Mouse (Mus musculus) hindbrain, embryonic 12.5 days (tissue): ENCODE results near the gene E030018B13Rik. TPM values are rescaled to one million over a fixed set of nuclear protein-coding genes. Genes with fewer than 3 reads are reported as not detected.

ENCODE experiments used
- ATAC-seq: fragments of 200-750 bp; cut with Nextera tagmentation; 2 replicates; pipeline ENCODE4 v1.8.0; 2017; ENCODE audit warnings: moderate TSS enrichment; ENCODE audit not compliant: low FRiP score
- H3K27ac ChIP-seq: fragments of 300-500 bp; sonication (generic); 2 replicates; pipeline ENCODE4 v1.5.1; 2016; ENCODE audit warnings: mild to moderate bottlenecking
- H3K27me3 ChIP-seq: fragments of 300-500 bp; sonication (generic); 2 replicates; pipeline ENCODE4 v1.6.1; 2016; ENCODE audit warnings: mild to moderate bottlenecking
- H3K36me3 ChIP-seq: fragments of 300-500 bp; sonication (generic); 2 replicates; pipeline ENCODE4 v1.6.1; 2016; ENCODE audit warnings: mild to moderate bottlenecking
- H3K4me1 ChIP-seq: fragments of 300-500 bp; sonication (generic); 2 replicates; pipeline ENCODE4 v1.6.1; 2016
- H3K4me2 ChIP-seq: fragments of 300-500 bp; sonication (generic); replicated peaks from 2 replicates; pipeline ENCODE4 v1.6.1; 2016; ENCODE audit warnings: mild to moderate bottlenecking
- H3K4me3 ChIP-seq: fragments of 300-500 bp; sonication (generic); 2 replicates; pipeline ENCODE4 v1.5.1; 2016; ENCODE audit warnings: mild to moderate bottlenecking
- H3K9ac ChIP-seq: fragments of 300-500 bp; sonication (generic); 2 replicates; pipeline ENCODE4 v1.6.1; 2016; ENCODE audit warnings: mild to moderate bottlenecking, moderate library complexity
- H3K9me3 ChIP-seq: fragments of 300-500 bp; sonication (generic); replicated peaks from 2 replicates; pipeline ENCODE4 v1.6.1; 2016; ENCODE audit warnings: mild to moderate bottlenecking
- WGBS: fragments of 180-500 bp; shearing (Covaris S2); methylation state at CpG from one replicate; pipeline ENCODE4 v1.1.7; 2016; 5-methylcytosine and 5-hydroxymethylcytosine counted together
- polyA plus RNA-seq: library from polyadenylated mRNA; unstranded; fragments of >200 nt; fragmentation: Nextera tagmentation; extraction: Ambion mirVana; gene quantifications from 2 replicates; pipeline ENCODE4 v1.2.1, GENCODE M21; 2016

Gene E030018B13Rik
- polyA plus RNA-seq, 1 experiment from 2014 or later = 0.21 TPM

DNA sequence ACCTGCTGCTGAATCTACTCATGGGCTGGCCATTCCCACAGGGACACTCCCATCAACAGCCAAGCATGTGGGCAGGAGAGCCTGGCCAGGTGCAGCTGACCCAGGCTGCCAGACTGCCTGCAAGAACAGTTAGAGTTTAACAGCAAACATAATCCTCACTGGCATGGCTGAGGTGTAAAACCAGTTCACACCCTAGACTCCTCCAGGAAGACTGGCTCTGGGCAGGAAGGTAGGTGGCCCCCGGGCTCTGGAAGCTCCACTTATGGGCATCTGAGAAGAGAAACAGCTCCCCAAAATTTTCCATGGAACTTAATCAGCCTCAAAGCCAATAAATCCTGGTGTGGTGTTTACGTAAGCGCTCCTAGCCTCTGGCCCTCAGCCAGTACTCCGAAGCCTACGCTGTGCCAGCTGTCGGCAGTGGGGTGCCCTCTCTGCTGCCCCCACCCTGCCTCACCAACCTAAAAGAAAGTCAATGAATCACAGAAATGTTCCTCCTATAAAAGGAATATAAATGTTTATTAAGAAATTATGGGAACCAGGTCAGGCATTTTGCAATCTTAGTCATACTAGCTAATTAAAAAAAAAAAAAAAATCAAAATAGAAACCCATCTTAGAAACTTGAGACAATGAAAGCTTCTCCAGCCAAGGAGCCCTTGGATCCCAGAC, 8.2 kb downstream of the E030018B13Rik start:
- Histone ChIP-seq H3K36me3 (no peaks in the 10 kb centered on the region), H3K9ac (no peak overlapping the region), H3K4me3 (no peak overlapping the region), H3K9me3 (no peaks in the 10 kb centered on the region), H3K27me3 (no peaks in the 10 kb centered on the region), H3K27ac (0 out of 2 replicates have a peak overlapping the region, but pooled peaks have one; percentile 35), H3K4me2 (no peak overlapping the region), H3K4me1 (peaks cover 35% of the 10 kb centered on the region)
- 78% methylated on average over 6 of the region's 6 CpGs for WGBS
- ATAC-seq = no peak

DNA sequence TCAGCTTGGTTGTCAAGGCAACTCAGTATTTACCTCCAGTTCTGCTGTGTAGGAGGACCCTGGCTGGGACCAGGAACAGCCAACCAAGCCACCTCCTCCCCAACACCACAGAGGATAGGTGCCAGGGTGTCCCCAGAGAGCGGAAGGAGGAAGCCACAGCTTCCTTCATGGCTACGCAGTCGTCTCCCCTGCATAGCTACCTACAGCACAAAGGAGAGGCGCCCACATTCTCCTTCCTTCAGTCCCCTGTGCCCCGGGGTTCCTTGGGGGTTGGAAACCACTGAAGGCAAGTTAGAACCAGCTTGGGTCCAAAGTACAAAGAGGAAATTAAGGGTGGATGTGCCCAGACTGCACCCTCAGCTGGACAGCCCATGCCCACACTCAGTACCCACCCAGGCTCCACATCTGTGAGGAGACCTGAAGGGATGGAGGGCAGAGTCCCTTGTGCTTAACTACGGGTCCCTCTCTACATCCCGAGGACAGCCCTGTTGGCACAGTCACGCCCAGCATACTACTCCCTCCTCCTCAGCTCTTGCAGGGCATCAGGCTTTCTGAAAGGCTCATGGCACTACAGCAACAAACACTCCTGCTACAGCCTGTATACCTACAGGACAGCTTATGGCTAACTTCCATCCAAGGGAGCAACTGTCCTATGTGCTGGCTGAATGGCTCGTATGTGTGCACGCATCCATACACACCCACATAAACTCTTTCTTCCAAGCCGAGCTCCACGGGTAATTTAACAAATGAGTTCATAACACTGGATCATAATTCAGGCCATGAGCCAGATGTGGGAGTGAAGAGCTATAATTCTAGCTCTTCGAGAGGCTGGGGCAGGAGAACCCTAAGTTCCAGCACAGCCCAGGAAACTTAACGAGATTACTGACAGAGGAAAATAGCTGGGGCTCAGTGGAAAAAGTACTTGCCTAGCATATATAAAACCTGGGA, 9.0 kb downstream of the E030018B13Rik start:
- ATAC-seq = peak; percentile 26; the same call in 1 of the 2 replicates
- no peak overlapping the region for H3K9ac ChIP-seq
- H3K4me2 ChIP-seq = no peak overlapping the region

DNA sequence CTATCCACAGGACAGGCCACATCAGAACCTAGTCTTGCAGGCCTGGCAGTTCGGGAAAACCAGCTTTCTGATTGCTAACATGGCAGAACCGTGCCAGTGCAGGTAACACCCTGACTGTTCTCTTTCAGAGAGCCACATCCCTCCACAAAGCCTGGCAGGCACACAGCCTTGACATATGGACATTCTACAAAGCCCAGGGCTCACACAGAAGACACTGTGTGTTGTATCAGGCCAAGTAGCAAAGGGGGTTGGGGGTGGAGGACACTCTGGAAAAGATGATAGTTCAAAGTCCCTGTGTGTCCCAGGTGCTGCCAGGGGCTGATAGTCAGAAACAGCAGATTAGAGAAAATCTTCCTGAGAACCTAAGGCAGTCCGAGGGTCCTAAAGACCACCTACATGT, 9.8 kb downstream of the E030018B13Rik start:
- Histone ChIP-seq H3K27me3 (no peaks in the 10 kb centered on the region), H3K4me3 (no peak overlapping the region), H3K36me3 (no peaks in the 10 kb centered on the region), H3K4me1 (peaks cover 35% of the 10 kb centered on the region), H3K27ac (no peak overlapping the region), H3K4me2 (no peak overlapping the region), H3K9me3 (no peaks in the 10 kb centered on the region), H3K9ac (no peak overlapping the region)
- WGBS = 89% methylated on average over 3 of the region's 3 CpGs
- ATAC-seq = no peak

More for the DNA sequence above, 9.0 kb downstream of the E030018B13Rik start:
- no peaks in the 10 kb centered on the region for H3K27me3 ChIP-seq
- WGBS = 77% methylated on average over 14 of the region's 14 CpGs
- peaks cover 35% of the 10 kb centered on the region for H3K4me1 ChIP-seq
- H3K27ac ChIP-seq = peak overlapping the region; percentile 30; the same call in 1 of the 2 replicates
- H3K9me3 ChIP-seq = no peaks in the 10 kb centered on the region
- H3K4me3 ChIP-seq = no peak overlapping the region
- H3K36me3 ChIP-seq = no peaks in the 10 kb centered on the region

DNA sequence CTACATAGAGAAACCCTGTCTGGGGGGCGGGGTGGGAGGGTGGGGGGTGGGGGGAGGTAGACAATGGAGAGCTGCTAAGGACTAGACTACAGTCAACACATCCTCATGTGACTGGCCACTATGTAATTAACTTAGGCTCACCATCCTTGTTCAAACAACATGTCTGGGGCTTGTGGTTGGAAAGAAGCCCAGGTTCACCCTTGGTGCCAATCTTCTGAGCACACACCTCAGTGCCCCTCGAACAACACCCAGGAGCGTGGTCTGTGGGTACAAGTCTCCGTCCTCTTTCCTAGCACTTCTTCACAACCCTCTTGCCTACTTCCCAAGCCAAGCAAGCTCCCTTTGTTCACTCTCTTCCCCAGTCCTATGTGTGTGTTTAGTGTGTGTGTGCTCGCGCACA, 10.5 kb downstream of the E030018B13Rik start:
- Histone ChIP-seq H3K27ac (no peak overlapping the region), H3K4me3 (no peak overlapping the region), H3K9ac (no peak overlapping the region), H3K36me3 (no peaks in the 10 kb centered on the region), H3K4me1 (peaks cover 31% of the 10 kb centered on the region), H3K9me3 (no peaks in the 10 kb centered on the region), H3K4me2 (no peak overlapping the region), H3K27me3 (no peaks in the 10 kb centered on the region)
- 93% methylated on average over 6 of the region's 6 CpGs for WGBS
- no peak for ATAC-seq

DNA sequence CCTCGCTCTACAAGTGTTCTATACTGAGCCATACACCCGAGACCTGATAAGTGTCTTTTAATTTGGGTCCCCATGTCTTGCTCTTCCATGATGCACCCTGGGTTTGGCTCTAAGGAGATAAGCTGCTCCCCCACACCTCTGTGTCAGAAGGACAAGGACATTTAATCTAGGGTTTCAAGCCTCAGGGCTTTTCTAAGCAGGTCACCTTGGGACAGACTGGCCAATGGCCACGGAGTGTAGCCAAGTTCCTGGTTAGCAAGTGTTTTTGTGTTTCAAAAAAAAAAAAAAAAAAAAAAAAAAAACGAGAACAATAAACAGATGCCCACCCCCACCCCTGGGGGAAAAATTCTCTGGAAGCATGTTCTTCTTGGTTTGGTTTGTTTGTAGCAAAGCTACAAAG, 12.4 kb downstream of the E030018B13Rik start:
- Histone ChIP-seq H3K27ac (no peak overlapping the region), H3K4me2 (no peak overlapping the region), H3K4me3 (no peak overlapping the region), H3K9me3 (no peaks in the 10 kb centered on the region), H3K27me3 (no peaks in the 10 kb centered on the region), H3K4me1 (peaks cover 23% of the 10 kb centered on the region), H3K9ac (no peak overlapping the region), H3K36me3 (no peaks in the 10 kb centered on the region)
- WGBS = 84% methylated on average over 4 of the region's 4 CpGs
- ATAC-seq = no peak

DNA sequence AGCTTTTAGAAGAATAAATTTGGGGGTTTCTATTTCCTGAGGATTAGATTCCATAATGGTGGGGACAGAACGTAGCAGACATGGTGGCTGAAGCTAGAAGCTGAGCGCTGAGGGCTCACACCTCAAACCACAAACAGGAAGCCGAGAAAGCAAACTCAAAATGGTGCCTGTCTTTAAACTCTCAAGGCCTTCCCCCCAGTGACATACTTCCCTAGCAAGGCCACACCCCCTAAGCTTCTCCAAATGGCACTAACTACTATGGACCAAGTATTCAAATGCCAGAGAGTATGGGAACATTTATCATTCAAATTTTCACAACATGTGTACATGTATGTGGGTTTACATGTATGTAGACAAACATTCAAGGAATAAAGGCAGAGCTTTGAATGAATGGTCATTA, 13.5 kb downstream of the E030018B13Rik start:
- Histone ChIP-seq H3K4me3 (no peak overlapping the region), H3K4me1 (peaks cover 24% of the 10 kb centered on the region), H3K9me3 (no peaks in the 10 kb centered on the region), H3K36me3 (no peaks in the 10 kb centered on the region), H3K27ac (no peak overlapping the region), H3K9ac (no peak overlapping the region), H3K27me3 (no peaks in the 10 kb centered on the region), H3K4me2 (no peak overlapping the region)
- ATAC-seq = no peak
- WGBS = 96% methylated on average over 3 of the region's 3 CpGs

DNA sequence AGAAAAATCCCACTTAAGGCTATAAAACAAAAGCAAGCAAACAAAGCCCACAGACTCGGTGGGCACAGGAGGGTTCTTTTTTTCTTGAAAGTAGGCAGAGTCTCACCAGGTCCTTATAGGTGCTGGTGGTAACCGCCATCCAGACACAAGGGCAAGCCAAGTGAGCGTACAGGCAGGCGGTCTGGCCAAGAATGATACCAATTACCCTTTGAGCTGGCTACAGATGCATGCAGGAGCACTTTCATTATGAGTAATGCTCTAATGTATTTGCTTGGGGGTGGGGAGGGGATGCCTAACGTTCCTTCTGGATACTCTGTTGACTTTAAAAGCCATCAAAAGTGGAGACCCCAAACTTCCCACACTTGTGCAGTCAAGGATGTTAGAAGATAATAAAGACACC, 14.1 kb downstream of the E030018B13Rik start:
- Histone ChIP-seq H3K9me3 (no peaks in the 10 kb centered on the region), H3K27me3 (no peaks in the 10 kb centered on the region), H3K27ac (no peak overlapping the region), H3K4me3 (no peak overlapping the region), H3K4me2 (no peak overlapping the region), H3K36me3 (no peaks in the 10 kb centered on the region), H3K4me1 (peaks cover 24% of the 10 kb centered on the region), H3K9ac (no peak overlapping the region)
- ATAC-seq = no peak
- WGBS = 89% methylated on average over 5 of the region's 5 CpGs

DNA sequence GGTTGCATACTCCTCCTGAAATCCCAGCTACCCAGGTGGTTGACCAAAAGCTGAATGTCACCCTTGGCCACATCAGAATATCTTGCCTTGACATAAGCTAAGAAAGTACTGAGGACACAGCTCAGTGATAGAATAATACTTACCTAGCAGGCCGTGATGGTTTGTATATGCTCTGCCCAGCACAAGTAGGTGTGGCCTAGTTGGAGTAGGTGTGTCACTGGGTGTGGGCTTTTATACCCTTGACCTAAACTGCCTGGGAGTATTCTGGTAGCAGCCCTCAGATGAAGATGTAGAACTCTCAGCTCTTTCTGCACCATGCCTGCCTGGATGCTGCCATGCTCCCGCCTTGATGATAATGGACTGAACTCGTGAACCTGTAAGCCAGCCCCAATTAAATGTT, 15.8 kb downstream of the E030018B13Rik start:
- Histone ChIP-seq H3K27me3 (no peaks in the 10 kb centered on the region), H3K9ac (no peak overlapping the region), H3K4me3 (no peak overlapping the region), H3K36me3 (no peaks in the 10 kb centered on the region), H3K27ac (no peak overlapping the region), H3K4me1 (peaks cover 24% of the 10 kb centered on the region), H3K9me3 (no peaks in the 10 kb centered on the region), H3K4me2 (no peak overlapping the region)
- WGBS = 89% methylated on average over 3 of the region's 3 CpGs
- ATAC-seq = no peak

DNA sequence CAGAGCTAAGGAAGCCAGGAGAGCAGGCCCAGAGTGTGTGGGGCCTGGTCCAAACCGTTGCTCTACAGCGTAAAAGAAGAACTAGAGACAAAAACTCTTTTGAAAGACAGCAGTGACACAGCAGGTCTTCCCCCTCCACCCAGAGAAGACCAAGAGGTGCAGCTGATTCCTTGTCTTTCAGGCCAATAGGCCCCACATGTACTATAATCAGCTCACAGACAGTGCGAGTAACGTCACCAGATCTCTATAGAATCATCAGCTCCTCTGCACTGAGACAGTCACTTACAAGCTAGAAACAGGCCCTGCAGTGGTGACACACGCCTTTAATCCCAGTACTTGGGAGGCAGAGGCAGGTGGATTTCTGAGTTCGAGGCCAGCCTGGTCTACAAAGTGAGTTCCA, 17.2 kb downstream of the E030018B13Rik start:
- Histone ChIP-seq H3K4me1 (peaks cover 24% of the 10 kb centered on the region), H3K27me3 (no peaks in the 10 kb centered on the region), H3K27ac (no peak overlapping the region), H3K4me3 (no peak overlapping the region), H3K9ac (no peak overlapping the region), H3K36me3 (no peaks in the 10 kb centered on the region), H3K4me2 (no peak overlapping the region), H3K9me3 (no peaks in the 10 kb centered on the region)
- WGBS = 83% methylated on average over 6 of the region's 6 CpGs
- ATAC-seq = no peak

DNA sequence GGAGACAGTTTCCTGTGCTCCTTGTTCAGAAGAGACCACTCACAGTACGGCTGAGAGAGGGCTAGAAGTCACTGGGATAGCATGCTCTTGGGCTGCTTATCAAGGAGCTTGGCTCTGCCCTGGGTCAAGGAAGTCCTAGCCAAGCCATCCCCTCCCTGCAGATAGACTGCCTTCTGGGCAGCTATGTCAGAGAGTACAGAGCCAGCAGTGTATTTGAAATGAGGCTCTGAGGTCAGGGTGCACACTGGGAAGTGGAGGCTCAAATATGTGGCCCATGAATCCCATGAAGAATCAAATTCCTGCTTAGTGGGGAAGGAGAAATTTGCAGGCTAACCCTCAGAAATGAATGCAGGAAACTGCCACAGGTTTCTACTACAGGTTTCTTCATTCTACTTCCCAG, 17.9 kb downstream of the E030018B13Rik start:
- WGBS = 82% methylated on average over 1 of the region's 1 CpGs

DNA sequence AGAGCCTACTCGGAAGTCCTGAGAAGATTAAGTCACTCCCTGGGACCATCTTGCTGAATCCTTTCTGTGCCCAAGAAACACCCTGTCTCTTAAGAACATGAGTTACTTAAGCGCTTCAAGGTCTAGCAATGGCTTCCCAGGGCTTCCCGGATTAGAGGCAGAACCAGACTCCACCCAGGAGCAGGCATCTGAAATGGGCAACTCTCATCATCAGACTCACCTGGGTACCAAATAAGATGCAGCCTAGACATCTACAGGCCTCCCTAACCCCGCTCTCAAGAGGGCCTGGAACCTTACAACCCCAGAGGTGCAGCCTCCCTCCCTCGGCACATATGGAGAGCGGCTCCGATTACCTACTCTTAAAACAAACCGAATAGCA, 19.1 kb downstream of the E030018B13Rik start:
- Histone ChIP-seq H3K9ac (peak overlapping the region; percentile 90), H3K4me3 (peak overlapping the region; percentile 68), H3K27me3 (no peaks in the 10 kb centered on the region), H3K27ac (no peak overlapping the region), H3K36me3 (no peaks in the 10 kb centered on the region), H3K4me1 (peaks cover 29% of the 10 kb centered on the region), H3K4me2 (peak overlapping the region; percentile 90), H3K9me3 (no peaks in the 10 kb centered on the region)
- ATAC-seq = no peak
- WGBS = 18% methylated on average over 8 of the region's 8 CpGs

More for the DNA sequence above, 17.9 kb downstream of the E030018B13Rik start:
- H3K9ac ChIP-seq = no peak overlapping the region; the same call in 1 of the 2 replicates
- H3K4me1 ChIP-seq = peaks cover 24% of the 10 kb centered on the region
- no peak overlapping the region for H3K4me3 ChIP-seq
- no peak overlapping the region for H3K27ac ChIP-seq
- no peak for ATAC-seq
- no peaks in the 10 kb centered on the region for H3K27me3 ChIP-seq
- peak overlapping the region; percentile 90; the same call in 1 of the 2 replicates for H3K4me2 ChIP-seq
- H3K36me3 ChIP-seq = no peaks in the 10 kb centered on the region
- no peaks in the 10 kb centered on the region for H3K9me3 ChIP-seq

DNA sequence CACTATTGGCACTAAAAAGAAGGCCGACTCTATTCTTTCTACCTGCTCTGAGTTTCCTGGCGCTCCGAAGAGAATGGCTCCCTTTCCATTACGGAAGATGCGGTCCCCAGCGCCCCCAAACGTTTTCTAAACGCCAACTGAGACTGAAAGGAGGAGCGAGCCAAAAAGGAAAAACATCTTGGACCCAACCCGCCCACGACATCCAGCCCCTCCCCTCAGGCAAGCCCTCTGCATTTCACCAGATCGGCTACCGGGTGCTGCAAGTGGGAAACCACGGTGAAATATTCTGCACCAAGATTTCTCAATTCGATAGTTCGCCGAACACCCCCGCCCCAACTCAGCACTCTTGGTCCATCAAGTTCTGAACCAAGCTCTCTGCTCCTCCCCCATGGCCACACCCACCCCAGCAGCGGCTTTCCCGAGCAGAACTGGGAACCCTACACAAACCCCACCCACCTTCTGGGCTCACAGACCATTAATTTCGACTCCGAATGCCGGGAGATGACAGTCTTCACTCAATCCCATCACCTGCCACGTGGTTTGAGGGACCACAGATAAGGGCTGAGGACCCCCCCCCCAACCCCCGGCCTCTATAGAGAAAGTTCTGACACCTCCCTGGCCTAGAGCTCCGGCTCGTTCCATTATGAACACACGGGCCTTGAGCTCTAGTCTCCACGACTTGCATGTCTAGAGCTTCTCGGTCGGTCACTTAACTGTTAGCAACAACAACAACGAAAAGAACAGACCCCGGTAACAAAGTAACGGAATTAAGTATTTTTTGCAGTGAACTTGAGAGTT, 19.7 kb downstream of the E030018B13Rik start:
- Histone ChIP-seq H3K4me2 (peak overlapping the region; percentile 90), H3K4me1 (peaks cover 29% of the 10 kb centered on the region), H3K9ac (peak overlapping the region; percentile 90), H3K36me3 (no peaks in the 10 kb centered on the region), H3K27ac (peak overlapping the region; percentile 88), H3K27me3 (no peaks in the 10 kb centered on the region), H3K9me3 (no peaks in the 10 kb centered on the region), H3K4me3 (peak overlapping the region; percentile 68)
- no peak for ATAC-seq
- under 1% methylated on average over 34 of the region's 34 CpGs for WGBS
